Mouse (Mus musculus): Measurements from ENCODE around the gene G3bp1. TPM values are rescaled to one million over a fixed set of nuclear protein-coding genes. Genes with fewer than 3 reads are reported as not detected.

The G3bp1 gene
- polyA plus RNA-seq, 1 experiment from 2014 or later = 141 TPM

DNA sequence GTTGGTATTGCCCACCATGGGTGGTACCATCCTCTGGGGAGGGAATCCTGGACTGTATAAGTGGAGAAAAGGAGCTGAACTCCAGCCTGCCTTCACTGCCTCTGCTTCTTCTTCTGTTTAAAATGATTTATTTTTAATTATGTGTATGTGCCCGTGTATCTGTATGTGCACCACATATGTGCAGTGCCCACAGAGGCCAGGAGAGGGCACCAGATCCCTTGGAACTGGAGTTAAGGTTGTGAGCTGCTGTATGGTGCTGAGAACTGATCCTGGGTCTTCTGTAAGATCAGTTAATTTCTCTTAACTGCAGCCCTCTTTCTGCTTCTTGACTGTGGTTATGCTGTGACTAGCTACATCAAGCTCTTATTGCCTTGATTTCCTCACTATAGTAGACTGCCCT, 76.2 kb downstream of the G3bp1 start:
- H3K27ac ChIP-seq (ENCODE audit: low read depth, low read length) = no peak overlapping the region
- no peaks in the 10 kb centered on the region for H3K36me3 ChIP-seq (ENCODE audit: control insufficient read depth, insufficient read depth, low read length)
- H3K4me1 ChIP-seq (ENCODE audit: control insufficient read depth, insufficient read depth, low read length) = no peaks in the 10 kb centered on the region
- 95% methylated on average over 1 of the region's 1 CpGs for WGBS
- no peaks in the 10 kb centered on the region for H3K27me3 ChIP-seq (replicated peaks; ENCODE audit: control insufficient read depth, insufficient read depth, low read length)
- H3K9me3 ChIP-seq (replicated peaks; ENCODE audit: control insufficient read depth, low read length) = no peaks in the 10 kb centered on the region
- DNase-seq (ENCODE audit: low spot score) (no peak), ATAC-seq (no peak)
- no peak overlapping the region for H3K4me2 ChIP-seq (ENCODE audit: low read length)
- no peak overlapping the region for H3K9ac ChIP-seq (ENCODE audit: low read length)
- H3K4me3 ChIP-seq (ENCODE audit: low read depth, low read length) = no peak overlapping the region

Small RNA genes lying within 50 kb of the gene (microRNA-seq; reads per million reads assigned to microRNA genes)
- gene Mir7652 = not detected

Other genes with a start within 250 kb of the G3bp1 start
- 0.03 and 0.05 TPM in 2 replicates for gene Fat2, start 133.1 kb upstream of the G3bp1 start, polyA plus RNA-seq (2014; fragmentation: Nextera tagmentation; extraction: Ambion mirVana)
- gene Sparc, start 46.5 kb upstream of the G3bp1 start, polyA plus RNA-seq (2014; fragmentation: Nextera tagmentation; extraction: Ambion mirVana) = 300 and 365 TPM in 2 replicates
- gene Atox1, start 8.4 kb upstream of the G3bp1 start, polyA plus RNA-seq (2014; fragmentation: Nextera tagmentation; extraction: Ambion mirVana) = 238 and 292 TPM in 2 replicates
- gene Glra1, start 138.5 kb downstream of the G3bp1 start, polyA plus RNA-seq (2014; fragmentation: Nextera tagmentation; extraction: Ambion mirVana) = not detected in 2 replicates